Mouse (Mus musculus) intestine, embryonic 14.5 days (tissue): ENCODE measurements around the gene Fam114a1. TPM values are rescaled to one million over a fixed set of nuclear protein-coding genes. Genes with fewer than 3 reads are reported as not detected.

Experiments
- ATAC-seq: fragments of 200-750 bp; cut with Nextera tagmentation; replicated peaks from 2 replicates; pipeline ENCODE4 v1.8.0; 2017; ENCODE audit warnings: low read depth, moderate number of reproducible peaks, moderate TSS enrichment, moderate library complexity; ENCODE audit not compliant: low FRiP score, low TSS enrichment
- DNase-seq: peaks from one replicate; pipeline ENCODE4 v3.0.0-alpha.2; 2018; ENCODE audit warnings: low spot score
- H3K27ac ChIP-seq: fragments of 300-500 bp; sonication (generic); 2 replicates; pipeline ENCODE4 v1.5.1; 2014; ENCODE audit warnings: low read depth, mild to moderate bottlenecking, control low read depth
- H3K27me3 ChIP-seq: fragments of 300-500 bp; sonication (generic); replicated peaks from 2 replicates; pipeline ENCODE4 v1.6.1; 2014; ENCODE audit warnings: low read length, control low read depth; ENCODE audit not compliant: control insufficient read depth, insufficient read depth
- H3K36me3 ChIP-seq: fragments of 300-500 bp; sonication (generic); 2 replicates; pipeline ENCODE4 v1.6.1; 2014; ENCODE audit warnings: low read length, control low read depth; ENCODE audit not compliant: control insufficient read depth, insufficient read depth
- H3K4me1 ChIP-seq: fragments of 300-500 bp; sonication (generic); replicated peaks from 2 replicates; pipeline ENCODE4 v1.6.1; 2014; ENCODE audit warnings: low read length, control low read depth, mixed read lengths; ENCODE audit not compliant: control insufficient read depth, insufficient read depth
- H3K4me2 ChIP-seq: fragments of 300-500 bp; sonication (generic); 2 replicates; pipeline ENCODE4 v1.6.1; 2014; ENCODE audit warnings: low read length
- H3K4me3 ChIP-seq: fragments of 300-500 bp; sonication (generic); 2 replicates; pipeline ENCODE4 v1.5.1; 2014; ENCODE audit warnings: low read depth, low read length, control low read depth, mixed read lengths
- H3K9ac ChIP-seq: fragments of 300-500 bp; sonication (generic); 2 replicates; pipeline ENCODE4 v1.6.1; 2014; ENCODE audit warnings: mild to moderate bottlenecking, low read length
- H3K9me3 ChIP-seq: fragments of 300-500 bp; sonication (generic); 2 replicates; pipeline ENCODE4 v1.6.1; 2016; ENCODE audit warnings: low read length, control low read depth; ENCODE audit not compliant: control insufficient read depth
- WGBS: fragments of 180-500 bp; shearing (Covaris S2); extraction: QIAGEN DNeasy Blood & Tissue Kit; methylation state at CpG from one replicate; pipeline ENCODE4 v1.1.7; 2014; 5-methylcytosine and 5-hydroxymethylcytosine counted together
- polyA plus RNA-seq: library from polyadenylated mRNA; unstranded; fragments of >200 nt; fragmentation: Nextera tagmentation; extraction: Ambion mirVana; gene quantifications from 2 replicates; pipeline ENCODE4 v1.2.1, GENCODE M21; 2014

The Fam114a1 gene
- polyA plus RNA-seq, 1 experiment from 2014 or later, result 32.4 TPM

GRCm38 (mm10) chr5:65057596-65057995 is 87.7 kb downstream of the Fam114a1 start:
- Histone ChIP-seq H3K27ac (no peak overlapping the region), H3K27me3 (no peaks in the 10 kb centered on the region), H3K4me2 (no peak overlapping the region), H3K4me3 (no peak overlapping the region), H3K36me3 (no peaks in the 10 kb centered on the region), H3K9ac (no peak overlapping the region), H3K9me3 (no peaks in the 10 kb centered on the region), H3K4me1 (no peaks in the 10 kb centered on the region)
- DNase-seq (no peak), ATAC-seq (no peak)
- 96% methylated on average over 6 of the region's 6 CpGs for WGBS

GRCm38 (mm10) chr5:65059806-65060205 is 89.9 kb downstream of the Fam114a1 start:
- no peak for DNase-seq
- no peak for ATAC-seq
- WGBS, result 76% methylated on average over 2 of the region's 2 CpGs

GRCm38 (mm10) chr5:65062236-65062635 is 92.4 kb downstream of the Fam114a1 start:
- Histone ChIP-seq H3K27me3 (no peaks in the 10 kb centered on the region), H3K4me2 (no peak overlapping the region), H3K9ac (no peak overlapping the region), H3K4me1 (no peaks in the 10 kb centered on the region), H3K9me3 (no peaks in the 10 kb centered on the region), H3K4me3 (no peak overlapping the region), H3K36me3 (no peaks in the 10 kb centered on the region), H3K27ac (no peak overlapping the region)
- ATAC-seq (no peak), DNase-seq (no peak)
- WGBS, result 91% methylated on average over 4 of the region's 4 CpGs

More at GRCm38 (mm10) chr5:65059806-65060205, 89.9 kb downstream of the Fam114a1 start:
- H3K4me1 ChIP-seq, result no peaks in the 10 kb centered on the region
- H3K4me3 ChIP-seq, result no peak overlapping the region
- no peaks in the 10 kb centered on the region for H3K27me3 ChIP-seq
- H3K9me3 ChIP-seq, result no peaks in the 10 kb centered on the region
- H3K4me2 ChIP-seq, result no peak overlapping the region
- H3K27ac ChIP-seq, result no peak overlapping the region
- H3K36me3 ChIP-seq, result no peaks in the 10 kb centered on the region
- H3K9ac ChIP-seq, result no peak overlapping the region

GRCm38 (mm10) chr5:65063266-65063665 is 93.4 kb downstream of the Fam114a1 start:
- Histone ChIP-seq H3K27me3 (no peaks in the 10 kb centered on the region), H3K27ac (no peak overlapping the region), H3K36me3 (no peaks in the 10 kb centered on the region), H3K4me2 (no peak overlapping the region), H3K4me1 (peaks cover 4% of the 10 kb centered on the region; the same call in 1 of the 2 replicates), H3K9ac (no peak overlapping the region), H3K4me3 (no peak overlapping the region), H3K9me3 (no peaks in the 10 kb centered on the region)
- no peak for ATAC-seq
- WGBS, result 87% methylated on average over 2 of the region's 2 CpGs
- no peak for DNase-seq

GRCm38 (mm10) chr5:65068166-65068565 is 98.3 kb downstream of the Fam114a1 start:
- Histone ChIP-seq H3K27me3 (no peaks in the 10 kb centered on the region), H3K4me1 (peaks cover 4% of the 10 kb centered on the region; the same call in 1 of the 2 replicates), H3K9me3 (no peaks in the 10 kb centered on the region), H3K9ac (no peak overlapping the region), H3K4me2 (no peak overlapping the region), H3K27ac (no peak overlapping the region), H3K36me3 (no peaks in the 10 kb centered on the region), H3K4me3 (no peak overlapping the region)
- no peak for ATAC-seq
- 62% methylated on average over 6 of the region's 6 CpGs for WGBS
- DNase-seq, result no peak

GRCm38 (mm10) chr5:65069872-65070271 is 100.0 kb downstream of the Fam114a1 start:
- 57% methylated on average over 11 of the region's 11 CpGs for WGBS
- ATAC-seq, result no peak
- Histone ChIP-seq H3K9ac (no peak overlapping the region), H3K4me3 (no peak overlapping the region), H3K27ac (no peak overlapping the region), H3K27me3 (no peaks in the 10 kb centered on the region), H3K9me3 (no peaks in the 10 kb centered on the region), H3K4me2 (no peak overlapping the region), H3K36me3 (no peaks in the 10 kb centered on the region), H3K4me1 (peaks cover 4% of the 10 kb centered on the region; the same call in 1 of the 2 replicates)
- no peak for DNase-seq

- Histone ChIP-seq H3K27me3 (no peaks in the 10 kb centered on the region), H3K4me1 (peaks cover 4% of the 10 kb centered on the region; the same call in 1 of the 2 replicates), H3K36me3 (no peaks in the 10 kb centered on the region), H3K9ac (no peak overlapping the region), H3K9me3 (no peaks in the 10 kb centered on the region), H3K4me3 (no peak overlapping the region), H3K27ac (no peak overlapping the region), H3K4me2 (no peak overlapping the region)
- no peak for DNase-seq
- ATAC-seq, result no peak
- WGBS, result 62% methylated on average over 6 of the region's 6 CpGs
These were observed 101.8 kb downstream of the Fam114a1 start for GRCm38 (mm10) chr5:65071689-65072118.

- DNase-seq, result no peak
- Histone ChIP-seq H3K9me3 (no peaks in the 10 kb centered on the region), H3K9ac (no peak overlapping the region), H3K4me2 (no peak overlapping the region), H3K4me1 (peaks cover under 1% of the 10 kb centered on the region; the same call in 1 of the 2 replicates), H3K27me3 (no peaks in the 10 kb centered on the region), H3K36me3 (no peaks in the 10 kb centered on the region), H3K27ac (no peak overlapping the region), H3K4me3 (no peak overlapping the region)
- ATAC-seq, result no peak
- 66% methylated on average over 4 of the region's 4 CpGs for WGBS
These were observed 103.4 kb downstream of the Fam114a1 start for GRCm38 (mm10) chr5:65073247-65073646.

GRCm38 (mm10) chr5:65074693-65075092 is 104.8 kb downstream of the Fam114a1 start:
- no peak for DNase-seq
- Histone ChIP-seq H3K4me2 (no peak overlapping the region), H3K27ac (no peak overlapping the region), H3K9me3 (no peaks in the 10 kb centered on the region), H3K27me3 (no peaks in the 10 kb centered on the region), H3K36me3 (no peaks in the 10 kb centered on the region), H3K9ac (no peak overlapping the region), H3K4me1 (no peaks in the 10 kb centered on the region), H3K4me3 (no peak overlapping the region)
- 58% methylated on average over 7 of the region's 7 CpGs for WGBS
- 0 out of 2 replicates have a peak, but pooled peaks have one; percentile 40 for ATAC-seq
